Mouse (Mus musculus): ENCODE results near the gene Emc7.

DNA sequence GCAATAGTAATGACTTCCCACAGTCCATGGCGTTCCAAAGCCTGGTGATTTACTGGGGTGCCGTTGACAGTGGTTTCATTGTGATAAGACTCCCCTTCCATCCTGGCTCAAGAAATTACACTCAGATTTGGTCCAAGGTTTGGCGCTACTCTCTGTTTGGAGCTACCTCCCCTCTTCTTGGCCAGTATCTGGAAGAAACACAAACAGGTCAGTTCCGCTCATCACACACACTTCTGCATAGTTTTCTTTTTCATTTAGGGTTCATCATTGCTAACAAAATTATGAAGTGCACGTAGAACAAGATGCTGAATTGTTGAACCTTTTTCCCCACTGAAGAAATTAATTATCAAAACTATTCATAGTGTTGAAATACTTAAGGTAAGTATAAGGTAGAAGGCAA lies 25.9 kb downstream of the Emc7 start, which contains the start of gene Chrm5:
- TF ChIP-seq POLR2A (IDR thresholded peaks at IDR 0.05; ENCODE audit: borderline replicate concordance, extremely low read depth, insufficient read depth, insufficient read length, poor library complexity, severe bottlenecking) (no peak), CTCF (IDR thresholded peaks at IDR 0.05; ENCODE audit: borderline replicate concordance, extremely low read depth, insufficient read depth, insufficient read length) (no peak)

Measured in brain, embryonic 14.5 days (tissue).